Mouse (Mus musculus): Measurements from ENCODE around the gene Tmem262. TPM values are rescaled to one million over a fixed set of nuclear protein-coding genes. Genes with fewer than 3 reads are reported as not detected.
A peak's percentile ranks its signal among the peaks of the same experiment; 100 is the strongest.

The Tmem262 gene
- polyA plus RNA-seq, 1 experiment from 2014 or later = not detected

- H3K36me3 ChIP-seq = peaks cover 14% of the 10 kb centered on the region
- peaks cover 33% of the 10 kb centered on the region for H3K4me1 ChIP-seq (replicated peaks)
- no peaks in the 10 kb centered on the region for H3K9me3 ChIP-seq (replicated peaks)
- peak overlapping the region; percentile 62 for H3K4me3 ChIP-seq
- H3K4me2 ChIP-seq = peak overlapping the region; percentile 89
- H3K27me3 ChIP-seq = no peaks in the 10 kb centered on the region
- H3K9ac ChIP-seq = peak overlapping the region; percentile 81
- under 1% methylated on average over 44 of the region's 44 CpGs for WGBS
- H3K27ac ChIP-seq = peak overlapping the region; percentile 88
- ATAC-seq (replicated peaks; ENCODE audit: insufficient number of reproducible peaks, insufficient read depth, low FRiP score, low read depth) = no peak
Observed at GRCm38 (mm10) chr19:6061641-6062302, 18.1 kb upstream of the Tmem262 start.

GRCm38 (mm10) chr19:6062418-6062817 lies 17.4 kb upstream of the Tmem262 start:
- 61% methylated on average over 5 of the region's 5 CpGs for WGBS
- Histone ChIP-seq H3K36me3 (peaks cover 14% of the 10 kb centered on the region), H3K9ac (peak overlapping the region; percentile 81), H3K27ac (peak overlapping the region; percentile 88), H3K27me3 (no peaks in the 10 kb centered on the region), H3K4me1 (replicated peaks) (peaks cover 36% of the 10 kb centered on the region), H3K4me2 (peak overlapping the region; percentile 89), H3K9me3 (replicated peaks) (no peaks in the 10 kb centered on the region), H3K4me3 (peak overlapping the region; percentile 62)
- ATAC-seq (replicated peaks; ENCODE audit: insufficient number of reproducible peaks, insufficient read depth, low FRiP score, low read depth) = no peak

DNA sequence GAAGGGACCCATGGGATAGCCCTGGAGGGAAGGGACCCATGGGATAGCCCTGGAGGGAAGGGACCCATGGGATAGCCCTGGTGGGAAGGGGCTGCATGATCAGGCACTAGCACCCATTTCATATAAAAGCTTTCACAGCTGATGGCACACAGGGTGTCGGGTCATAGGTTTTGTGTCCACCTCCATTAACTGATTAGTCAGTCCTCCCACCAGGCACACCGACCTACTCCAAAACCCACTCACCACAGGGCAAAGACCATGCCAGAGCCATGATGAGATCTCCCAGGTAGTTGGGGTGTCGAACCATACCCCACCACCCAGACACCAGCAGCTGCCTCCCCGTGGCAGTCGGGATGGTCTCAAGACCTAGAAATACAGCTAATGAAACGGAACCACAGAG lies 16.8 kb upstream of the Tmem262 start:
- H3K27me3 ChIP-seq = no peaks in the 10 kb centered on the region
- 91% methylated on average over 6 of the region's 6 CpGs for WGBS
- no peaks in the 10 kb centered on the region for H3K9me3 ChIP-seq (replicated peaks)
- ATAC-seq (replicated peaks; ENCODE audit: insufficient number of reproducible peaks, insufficient read depth, low FRiP score, low read depth) = no peak
- peaks cover 42% of the 10 kb centered on the region for H3K4me1 ChIP-seq (replicated peaks)
- H3K4me3 ChIP-seq = 0 out of 2 replicates have a peak overlapping the region, but pooled peaks have one; percentile 62
- peak overlapping the region; percentile 89; the same call in 1 of the 2 replicates for H3K4me2 ChIP-seq
- H3K27ac ChIP-seq = no peak overlapping the region
- peaks cover 14% of the 10 kb centered on the region for H3K36me3 ChIP-seq
- H3K9ac ChIP-seq = peak overlapping the region; percentile 19; the same call in 1 of the 2 replicates

GRCm38 (mm10) chr19:6066571-6066970 lies 13.3 kb upstream of the Tmem262 start:
- Histone ChIP-seq H3K4me3 (peak overlapping the region; percentile 50), H3K9ac (peak overlapping the region; percentile 49; the same call in 1 of the 2 replicates)
- WGBS = 22% methylated on average over 5 of the region's 5 CpGs

DNA sequence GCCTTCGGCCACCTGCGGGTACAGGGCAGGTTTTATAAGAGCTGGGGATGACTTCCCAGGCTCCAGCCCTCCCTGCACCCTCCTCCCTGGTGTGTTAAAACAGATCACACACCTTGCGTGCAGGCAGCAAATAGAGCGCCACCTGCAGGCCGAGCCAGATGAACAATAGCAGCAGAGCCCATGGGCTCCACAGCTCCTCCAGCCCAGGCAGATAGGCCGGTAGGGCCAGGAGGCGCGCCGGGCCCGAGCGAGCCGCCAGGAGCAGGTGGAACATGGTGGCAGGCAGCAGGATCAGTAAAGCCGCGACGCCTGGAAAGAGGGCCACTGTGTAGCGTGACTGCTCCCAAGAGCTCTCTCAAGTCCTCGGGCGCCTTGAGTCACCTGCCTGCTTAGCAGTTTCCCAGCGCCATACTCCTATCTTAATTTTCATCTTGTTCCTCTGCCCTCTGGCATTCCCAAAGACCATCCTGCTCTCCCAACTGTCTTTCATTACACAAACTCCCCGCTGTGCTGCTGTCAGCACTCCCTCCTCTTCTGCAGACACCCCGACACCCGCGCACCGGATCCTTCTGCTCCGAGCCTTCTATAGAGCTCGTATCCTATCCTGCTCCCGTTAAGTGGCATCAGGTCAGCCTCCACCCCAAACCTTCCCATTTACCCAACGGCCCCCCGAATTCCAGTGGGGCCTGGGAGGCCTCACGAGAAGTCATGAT lies 12.7 kb upstream of the Tmem262 start:
- H3K27me3 ChIP-seq = no peaks in the 10 kb centered on the region
- peak overlapping the region; percentile 49 for H3K9ac ChIP-seq
- H3K27ac ChIP-seq = peak overlapping the region; percentile 50
- ATAC-seq (replicated peaks; ENCODE audit: insufficient number of reproducible peaks, insufficient read depth, low FRiP score, low read depth) = peak; percentile 54
- 1% methylated on average over 30 of the region's 30 CpGs for WGBS
- peaks cover 28% of the 10 kb centered on the region; the same call in 1 of the 2 replicates for H3K36me3 ChIP-seq
- peak overlapping the region; percentile 50 for H3K4me3 ChIP-seq
- peak overlapping the region; percentile 91 for H3K4me2 ChIP-seq
- no peaks in the 10 kb centered on the region for H3K9me3 ChIP-seq (replicated peaks)
- peaks cover 30% of the 10 kb centered on the region for H3K4me1 ChIP-seq (replicated peaks)

More at GRCm38 (mm10) chr19:6066571-6066970, 13.3 kb upstream of the Tmem262 start:
- Histone ChIP-seq H3K4me1 (replicated peaks) (peaks cover 32% of the 10 kb centered on the region), H3K4me2 (peak overlapping the region; percentile 91), H3K36me3 (peaks cover 28% of the 10 kb centered on the region; the same call in 1 of the 2 replicates), H3K27me3 (no peaks in the 10 kb centered on the region), H3K27ac (peak overlapping the region; percentile 50), H3K9me3 (replicated peaks) (no peaks in the 10 kb centered on the region)
- no peak for ATAC-seq (replicated peaks; ENCODE audit: insufficient number of reproducible peaks, insufficient read depth, low FRiP score, low read depth)

- H3K4me2 ChIP-seq = peak within 1 kb of the TSS; percentile 91
- 12% methylated on average over 33 of the region's 33 CpGs for WGBS
- H3K36me3 ChIP-seq = peaks cover 28% of the 10 kb centered on the region; the same call in 1 of the 2 replicates
- no peaks in the 10 kb centered on the region for H3K27me3 ChIP-seq
- no peaks in the 10 kb centered on the region for H3K9me3 ChIP-seq (replicated peaks)
- peak within 1 kb of the TSS; percentile 50 for H3K27ac ChIP-seq
- H3K9ac ChIP-seq = peak within 1 kb of the TSS; percentile 49
- peak within 1 kb of the TSS; percentile 50 for H3K4me3 ChIP-seq
- H3K4me1 ChIP-seq (replicated peaks) = peaks cover 23% of the 10 kb centered on the region
- peak; percentile 88 for ATAC-seq (replicated peaks; ENCODE audit: insufficient number of reproducible peaks, insufficient read depth, low FRiP score, low read depth)
Observed at GRCm38 (mm10) chr19:6067724-6068415, 12.0 kb upstream of the Tmem262 start, which contains the start of gene Tm7sf2. Tm7sf2 (minus strand) TSS chr19:6068373.

- H3K27me3 ChIP-seq = no peaks in the 10 kb centered on the region
- no peak overlapping the region for H3K4me3 ChIP-seq
- H3K9me3 ChIP-seq (replicated peaks) = no peaks in the 10 kb centered on the region
- H3K27ac ChIP-seq = no peak overlapping the region
- H3K4me2 ChIP-seq = no peak overlapping the region
- peaks cover 32% of the 10 kb centered on the region; the same call in 1 of the 2 replicates for H3K36me3 ChIP-seq
- no peak overlapping the region for H3K9ac ChIP-seq
- peaks cover 20% of the 10 kb centered on the region for H3K4me1 ChIP-seq (replicated peaks)
- ATAC-seq (replicated peaks; ENCODE audit: insufficient number of reproducible peaks, insufficient read depth, low FRiP score, low read depth) = no peak
- WGBS = 66% methylated on average over 4 of the region's 4 CpGs
Observed at GRCm38 (mm10) chr19:6068951-6069350, 10.9 kb upstream of the Tmem262 start.

GRCm38 (mm10) chr19:6069851-6070250 lies 10.0 kb upstream of the Tmem262 start:
- Histone ChIP-seq H3K4me3 (no peak overlapping the region), H3K27ac (no peak overlapping the region), H3K9ac (no peak overlapping the region), H3K9me3 (replicated peaks) (no peaks in the 10 kb centered on the region), H3K27me3 (no peaks in the 10 kb centered on the region), H3K4me2 (no peak overlapping the region), H3K4me1 (replicated peaks) (peaks cover 20% of the 10 kb centered on the region), H3K36me3 (peaks cover 40% of the 10 kb centered on the region; the same call in 1 of the 2 replicates)
- no peak for ATAC-seq (replicated peaks; ENCODE audit: insufficient number of reproducible peaks, insufficient read depth, low FRiP score, low read depth)
- 88% methylated on average over 10 of the region's 10 CpGs for WGBS

DNA sequence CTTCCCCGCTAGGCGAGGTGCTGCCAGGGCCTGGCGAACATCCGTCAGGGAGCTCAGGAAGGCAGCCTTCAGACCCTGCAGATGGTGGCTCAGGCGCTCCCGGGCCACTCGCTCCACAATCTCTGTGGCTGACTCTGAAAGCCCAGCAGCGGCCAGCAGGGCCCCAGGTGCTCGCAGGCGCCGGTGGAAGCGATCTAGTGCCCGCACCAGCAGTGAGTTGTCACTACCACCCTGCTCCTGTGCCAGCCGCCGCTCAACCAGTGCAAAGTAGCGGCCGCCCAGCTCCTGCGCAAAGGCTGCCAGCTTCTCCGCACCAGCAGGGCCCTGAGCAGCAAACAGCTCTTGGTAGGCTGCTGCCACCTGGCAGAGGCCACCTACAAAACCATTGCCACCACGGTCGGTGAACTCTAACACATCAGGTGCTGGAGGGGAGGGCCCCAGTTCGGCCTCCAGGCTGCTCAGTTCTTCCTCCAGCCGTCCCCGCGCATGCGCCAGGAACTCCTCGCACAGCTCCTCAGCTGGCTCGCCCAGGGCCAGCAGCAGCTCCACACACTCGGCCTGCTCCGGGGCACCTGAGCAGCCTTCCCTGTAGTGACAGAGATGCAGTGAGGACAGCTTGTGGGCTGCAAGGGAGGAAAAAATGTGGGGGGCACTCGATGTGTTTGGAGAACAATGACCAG lies 9.1 kb upstream of the Tmem262 start:
- Histone ChIP-seq H3K36me3 (peaks cover 44% of the 10 kb centered on the region; the same call in 1 of the 2 replicates), H3K9me3 (replicated peaks) (no peaks in the 10 kb centered on the region), H3K9ac (no peak overlapping the region), H3K27me3 (no peaks in the 10 kb centered on the region), H3K27ac (no peak overlapping the region), H3K4me3 (no peak overlapping the region), H3K4me1 (replicated peaks) (peaks cover 24% of the 10 kb centered on the region), H3K4me2 (no peak overlapping the region)
- WGBS = 85% methylated on average over 31 of the region's 31 CpGs
- no peak for ATAC-seq (replicated peaks; ENCODE audit: insufficient number of reproducible peaks, insufficient read depth, low FRiP score, low read depth)

DNA sequence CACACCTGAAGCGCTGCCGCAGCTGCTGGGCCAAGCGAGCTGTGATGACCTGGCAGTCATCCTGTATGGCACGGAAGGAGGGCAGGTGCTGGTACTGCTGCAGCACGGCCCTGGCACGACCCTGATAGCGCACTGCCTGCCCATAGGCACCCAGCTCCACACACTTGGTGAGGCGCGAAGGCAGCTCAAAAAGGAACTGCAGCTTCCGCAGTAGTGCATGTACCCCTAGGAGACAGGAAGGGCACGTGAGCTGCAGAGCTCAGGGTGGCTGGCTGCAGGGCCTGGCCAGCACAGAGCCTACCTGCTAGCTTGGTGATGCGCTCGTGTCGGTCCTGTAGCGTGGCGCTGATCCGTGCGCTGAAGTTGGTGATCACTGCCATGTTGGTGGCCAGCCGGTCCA lies 8.6 kb upstream of the Tmem262 start:
- Histone ChIP-seq H3K4me2 (no peak overlapping the region), H3K9ac (no peak overlapping the region), H3K9me3 (replicated peaks) (no peaks in the 10 kb centered on the region), H3K36me3 (peaks cover 44% of the 10 kb centered on the region; the same call in 1 of the 2 replicates), H3K4me3 (no peak overlapping the region), H3K27me3 (no peaks in the 10 kb centered on the region), H3K4me1 (replicated peaks) (peaks cover 28% of the 10 kb centered on the region), H3K27ac (no peak overlapping the region)
- ATAC-seq (replicated peaks; ENCODE audit: insufficient number of reproducible peaks, insufficient read depth, low FRiP score, low read depth) = no peak
- 91% methylated on average over 19 of the region's 19 CpGs for WGBS

Data from heart, embryonic 15.5 days (tissue).